Mouse (Mus musculus) cortical plate, adult 2 months (tissue): ENCODE measurements around the gene Parp16.

Experiments
- CTCF ChIP-seq: fragments of 200-500 bp; IDR thresholded peaks from 2 replicates; pipeline ENCODE4 v1.5.1; 2011; ENCODE audit warnings: mild to moderate bottlenecking, control low read depth, low read length; ENCODE audit not compliant: insufficient read depth; ENCODE audit errors: extremely low read depth
- POLR2A ChIP-seq: fragments of 200-500 bp; IDR thresholded peaks from 2 replicates; pipeline ENCODE4 v1.6.1; 2011; ENCODE audit warnings: mild to moderate bottlenecking, low read length, control low read depth; ENCODE audit not compliant: insufficient read depth; ENCODE audit errors: extremely low read depth

DNA sequence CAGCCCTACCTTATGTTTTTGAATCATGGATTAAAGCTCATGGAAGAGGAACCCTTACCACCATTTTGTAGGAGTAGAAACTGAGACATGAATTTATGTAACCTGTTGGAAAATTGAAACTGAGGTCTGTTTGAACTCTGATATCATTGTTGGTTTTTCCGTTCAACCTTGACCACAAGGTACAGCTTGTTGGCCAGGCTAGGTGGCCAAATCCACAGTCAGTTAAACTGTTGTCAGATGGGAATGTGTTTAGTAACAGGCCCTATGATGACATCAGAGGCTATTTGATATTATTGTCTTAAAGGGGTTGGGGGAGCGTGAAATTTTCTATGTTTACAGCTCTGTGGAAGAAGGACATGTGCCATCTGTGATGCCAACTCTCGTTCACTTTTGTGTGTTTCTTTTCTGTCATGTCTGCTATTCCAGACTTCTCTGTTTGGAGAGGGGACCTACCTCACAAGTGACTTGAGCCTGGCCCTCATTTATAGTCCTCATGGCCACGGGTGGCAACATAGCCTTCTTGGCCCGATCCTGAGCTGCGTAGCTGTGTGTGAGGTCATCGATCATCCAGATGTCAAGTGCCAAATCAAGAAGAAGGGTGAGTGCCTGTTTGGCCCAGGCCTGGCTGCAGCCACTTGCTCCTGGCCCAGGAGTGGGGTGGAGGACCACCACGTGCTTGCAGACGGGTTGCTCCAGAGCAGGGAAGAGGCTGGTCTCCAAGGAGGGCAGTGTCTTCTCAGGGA, 38.3 kb downstream of the Parp16 start:
- TF ChIP-seq CTCF, result no peak
- no peak for TF ChIP-seq POLR2A
